Mouse (Mus musculus) cerebellum, adult 2 months (tissue): ENCODE results near the gene Ush2a. TPM values are rescaled to one million over a fixed set of nuclear protein-coding genes. Genes with fewer than 3 reads are reported as not detected.

Source experiments
- DNase-seq, 2 experiments: peaks; one replicate each; pipeline ENCODE4 v3.0.0; 2021
- H3K27ac ChIP-seq: fragments of 200-500 bp; 2 replicates; pipeline ENCODE4 v1.5.1; 2012; ENCODE audit warnings: low read length, control low read depth, inconsistent platforms; ENCODE audit not compliant: insufficient read depth
- H3K27me3 ChIP-seq: fragments of 200-500 bp; 2 replicates; pipeline ENCODE4 v1.6.1; 2012; ENCODE audit warnings: inconsistent platforms, mild to moderate bottlenecking, low read length, moderate library complexity; ENCODE audit not compliant: control insufficient read depth, insufficient read depth
- H3K4me1 ChIP-seq: fragments of 200-500 bp; 2 replicates; pipeline ENCODE4 v1.6.1; 2011; ENCODE audit warnings: low read length; ENCODE audit not compliant: control insufficient read depth, insufficient read depth
- H3K4me3 ChIP-seq: fragments of 200-500 bp; replicated peaks from 2 replicates; pipeline ENCODE3; 2011; ENCODE audit warnings: mild to moderate bottlenecking, low read depth, low read length, control low read depth; ENCODE audit not compliant: insufficient read depth
- CTCF ChIP-seq: fragments of 200-500 bp; IDR thresholded peaks from 2 replicates; pipeline ENCODE4 v1.5.1; 2011; ENCODE audit warnings: low read depth, mild to moderate bottlenecking, control low read depth, low read length, moderate library complexity, borderline replicate concordance; ENCODE audit not compliant: insufficient read depth
- POLR2A ChIP-seq: fragments of 200-500 bp; IDR thresholded peaks from 2 replicates; pipeline ENCODE4 v1.6.1; 2011; ENCODE audit warnings: low read length, control low read depth, borderline replicate concordance; ENCODE audit not compliant: insufficient read depth
- WGBS: fragments of 180-500 bp; shearing (Covaris S2); methylation state at CpG from one replicate; pipeline ENCODE4 v1.1.7; 2018; 5-methylcytosine and 5-hydroxymethylcytosine counted together
- polyA plus RNA-seq: library from polyadenylated mRNA; depleted of rRNA; stranded (reverse); fragments of >200 nt; gene quantifications from 2 replicates; pipeline ENCODE4 v1.2.3, GENCODE M21; 2012

Gene Ush2a
- polyA plus RNA-seq, 1 experiment = 0.07 TPM

DNA sequence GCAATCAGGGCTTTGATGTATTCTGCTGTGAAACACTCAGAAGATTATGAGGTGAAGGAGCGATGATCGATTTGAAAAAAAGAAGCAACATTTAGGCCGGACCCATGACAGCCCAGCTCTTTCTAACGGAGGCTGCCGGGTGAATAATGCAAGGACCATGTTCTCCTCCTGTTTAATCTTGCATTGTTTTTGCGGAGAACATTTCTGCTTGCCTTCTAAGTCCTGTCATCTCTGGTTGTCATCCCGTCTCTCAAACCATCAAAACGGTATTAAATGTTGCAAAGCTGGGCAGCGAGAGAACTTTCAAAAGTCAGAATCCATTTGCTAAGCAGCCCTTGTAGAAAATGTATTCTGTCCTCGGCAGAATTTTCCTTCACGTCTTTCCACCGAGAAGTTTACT lies 394.3 kb downstream of the Ush2a start:
- TF ChIP-seq POLR2A (no peak), CTCF (no peak)
- no peak for DNase-seq
- Histone ChIP-seq H3K4me3 (no peak overlapping the region), H3K27ac (no peak overlapping the region), H3K4me1 (no peaks in the 10 kb centered on the region), H3K27me3 (no peaks in the 10 kb centered on the region)
- 67% methylated on average over 12 of the region's 12 CpGs for WGBS

GRCm38 (mm10) chr1:188659159-188659558 lies 397.3 kb downstream of the Ush2a start:
- Histone ChIP-seq H3K27me3 (no peaks in the 10 kb centered on the region), H3K4me3 (no peak overlapping the region), H3K4me1 (no peaks in the 10 kb centered on the region), H3K27ac (no peak overlapping the region)
- 77% methylated on average over 3 of the region's 3 CpGs for WGBS
- no peak for DNase-seq
- no peak for TF ChIP-seq CTCF
- no peak for TF ChIP-seq POLR2A

DNA sequence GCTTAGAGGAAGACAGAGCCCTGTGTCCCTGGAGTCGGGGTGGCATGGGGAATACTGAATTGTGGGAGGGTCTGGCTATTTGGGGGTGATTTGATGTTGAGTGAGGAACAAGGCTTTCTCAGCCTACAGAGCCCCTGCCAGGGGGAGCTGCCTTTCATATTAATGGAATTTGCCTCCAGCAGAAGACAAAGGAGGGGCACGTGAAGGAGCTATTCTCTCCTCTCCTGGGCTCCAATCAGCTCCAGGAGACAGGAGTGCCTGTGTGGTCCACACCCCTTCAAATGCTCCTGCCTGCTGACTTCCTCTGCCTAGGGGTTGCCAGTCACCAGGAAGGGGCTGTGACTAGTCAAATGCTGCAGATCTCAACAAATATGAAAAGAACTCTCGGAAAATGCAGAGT lies 398.5 kb downstream of the Ush2a start:
- Histone ChIP-seq H3K27me3 (no peaks in the 10 kb centered on the region), H3K4me1 (no peaks in the 10 kb centered on the region), H3K27ac (no peak overlapping the region), H3K4me3 (no peak overlapping the region)
- no peak for TF ChIP-seq CTCF
- no peak for TF ChIP-seq POLR2A
- no peak for DNase-seq
- 30% methylated on average over 3 of the region's 3 CpGs for WGBS

DNA sequence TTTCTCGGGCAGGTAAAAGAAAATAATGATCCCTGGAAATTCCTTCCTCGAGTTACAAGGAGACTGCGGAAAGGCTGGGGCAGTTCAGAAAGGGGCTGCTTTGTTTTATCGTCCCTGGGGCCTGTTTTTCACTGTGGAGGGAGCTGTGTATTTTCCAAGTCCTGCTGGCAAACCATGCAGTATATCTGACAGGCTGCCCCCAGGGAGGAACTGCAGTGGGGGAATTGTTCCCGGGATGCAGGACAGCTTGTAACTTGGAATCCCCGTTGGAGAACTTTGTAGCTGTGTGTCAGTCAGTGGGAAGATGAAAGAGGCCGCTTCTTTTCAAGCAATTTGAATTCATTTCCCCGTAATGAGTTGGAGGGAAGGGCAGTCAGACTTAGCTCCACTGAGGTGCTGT lies 399.1 kb downstream of the Ush2a start:
- no peak for DNase-seq
- H3K4me3 ChIP-seq = no peak overlapping the region
- H3K4me1 ChIP-seq = no peaks in the 10 kb centered on the region
- no peaks in the 10 kb centered on the region for H3K27me3 ChIP-seq
- no peak for TF ChIP-seq CTCF
- 6% methylated on average over 8 of the region's 8 CpGs for WGBS
- no peak overlapping the region for H3K27ac ChIP-seq

GRCm38 (mm10) chr1:188667460-188667859 lies 405.6 kb downstream of the Ush2a start:
- H3K4me1 ChIP-seq = no peaks in the 10 kb centered on the region
- no peak for TF ChIP-seq CTCF
- no peak for TF ChIP-seq POLR2A
- no peak overlapping the region for H3K4me3 ChIP-seq
- H3K27me3 ChIP-seq = no peaks in the 10 kb centered on the region
- DNase-seq = no peak
- 73% methylated on average over 8 of the region's 8 CpGs for WGBS
- H3K27ac ChIP-seq = no peak overlapping the region

DNA sequence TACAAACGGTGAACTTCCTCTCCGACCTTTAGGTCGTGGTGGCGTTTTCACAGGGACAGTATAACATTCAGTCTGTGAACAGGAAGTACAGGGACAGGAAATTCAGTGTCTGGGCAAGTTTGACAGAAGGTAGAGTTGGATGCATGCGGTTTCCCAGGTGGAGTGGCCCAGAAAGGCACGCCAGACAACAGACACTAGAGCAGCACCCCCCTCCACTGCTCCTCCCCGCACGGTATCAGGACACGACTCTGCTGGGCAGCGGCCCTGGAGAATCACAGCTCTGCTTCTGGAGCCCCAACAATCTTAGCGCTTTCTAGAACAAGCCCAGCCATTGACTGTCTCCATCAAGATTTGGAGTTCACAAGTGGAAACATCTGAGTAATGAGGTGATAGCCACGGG lies 406.7 kb downstream of the Ush2a start:
- H3K4me3 ChIP-seq = no peak overlapping the region
- H3K27me3 ChIP-seq = no peaks in the 10 kb centered on the region
- no peak overlapping the region for H3K27ac ChIP-seq
- no peak for DNase-seq
- TF ChIP-seq POLR2A (no peak), CTCF (no peak)
- no peaks in the 10 kb centered on the region for H3K4me1 ChIP-seq
- 75% methylated on average over 12 of the region's 12 CpGs for WGBS

GRCm38 (mm10) chr1:188672871-188673270 lies 411.0 kb downstream of the Ush2a start:
- DNase-seq = no peak
- H3K4me3 ChIP-seq = no peak overlapping the region
- no peaks in the 10 kb centered on the region for H3K27me3 ChIP-seq
- TF ChIP-seq CTCF = no peak
- no peak overlapping the region for H3K27ac ChIP-seq
- WGBS = 26% methylated on average over 12 of the region's 12 CpGs
- H3K4me1 ChIP-seq = no peaks in the 10 kb centered on the region

DNA sequence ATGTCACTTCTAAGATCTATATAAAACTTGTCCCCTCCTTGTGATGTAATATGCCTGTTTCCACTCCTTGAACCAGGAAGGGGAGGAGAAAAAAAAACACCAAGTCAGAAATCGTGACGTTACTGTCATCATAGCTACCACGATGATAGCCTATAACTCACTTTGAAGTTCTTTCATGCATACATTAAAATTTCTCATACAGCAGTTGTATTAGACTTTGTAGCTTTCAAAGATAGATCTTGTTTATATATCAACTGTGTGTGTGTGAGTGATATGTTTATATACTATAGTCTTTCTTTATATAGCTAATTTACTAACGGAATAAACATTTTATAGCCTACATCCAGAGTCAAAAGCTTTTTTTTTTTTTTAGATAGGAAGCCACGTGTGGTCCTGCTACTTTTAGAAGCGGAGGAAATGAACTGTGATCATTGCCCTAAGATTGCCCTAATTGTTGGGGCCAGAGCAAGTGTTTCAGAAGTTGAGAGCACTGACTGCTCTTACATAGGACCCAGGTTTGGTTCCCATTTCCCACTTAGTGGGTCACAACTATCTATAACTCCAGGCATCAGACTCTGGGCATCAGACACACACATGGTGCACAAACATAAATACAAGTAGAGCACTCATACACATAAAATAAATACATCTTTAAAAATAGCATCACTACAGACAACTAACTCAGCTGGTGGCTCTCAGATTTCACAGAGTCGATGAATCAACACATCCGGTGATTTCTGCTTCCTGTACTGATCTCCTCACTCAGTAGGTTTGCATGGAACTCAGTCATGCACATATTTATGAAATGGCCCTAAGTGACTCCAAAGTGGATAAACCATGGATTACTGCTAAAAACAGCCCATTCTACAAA lies 413.1 kb downstream of the Ush2a start:
- TF ChIP-seq CTCF (no peak), POLR2A (no peak)
- Histone ChIP-seq H3K27ac (no peak overlapping the region), H3K27me3 (no peaks in the 10 kb centered on the region), H3K4me1 (no peaks in the 10 kb centered on the region), H3K4me3 (no peak overlapping the region)
- no peak for DNase-seq
- WGBS = 86% methylated on average over 8 of the region's 8 CpGs

- Histone ChIP-seq H3K4me3 (no peak overlapping the region), H3K4me1 (no peaks in the 10 kb centered on the region), H3K27ac (no peak overlapping the region), H3K27me3 (no peaks in the 10 kb centered on the region)
- 96% methylated on average over 10 of the region's 10 CpGs for WGBS
- no peak for DNase-seq
- TF ChIP-seq CTCF (no peak), POLR2A (no peak)
Measured at GRCm38 (mm10) chr1:188675511-188675863, 413.7 kb downstream of the Ush2a start.
